Mouse (Mus musculus) MEL (cell line): Measurements from ENCODE around the gene Gm20388.

ENCODE experiments used
- BHLHE40 ChIP-seq: IDR thresholded peaks from 2 replicates; pipeline ENCODE4 v1.6.1; 2012; ENCODE audit warnings: low read depth, mild to moderate bottlenecking, inconsistent platforms, low read length, improper control_type of control experiment, borderline replicate concordance
- CHD2 ChIP-seq: IDR thresholded peaks from 2 replicates; pipeline ENCODE4 v1.6.1; 2011; ENCODE audit warnings: low read length, improper control_type of control experiment
- CTCF ChIP-seq, 3 experiments: IDR thresholded peaks in 2 of 3; conservative IDR thresholded peaks in 1 of 3; 2 replicates each; pipeline ENCODE4 v1.5.1; 2011 to 2012; ENCODE audit warnings: low read length in 3 of 3, low read depth in 2 of 3, mild to moderate bottlenecking in 2 of 3, improper control_type of control experiment in 1 of 3, inconsistent platforms in 1 of 3, mixed read lengths in 1 of 3, moderate library complexity in 1 of 3; ENCODE audit not compliant: control insufficient read depth in 1 of 3, insufficient read depth in 1 of 3, poor library complexity in 1 of 3, severe bottlenecking in 1 of 3
- E2F4 ChIP-seq: IDR thresholded peaks from 2 replicates; pipeline ENCODE4 v1.6.1; 2011; ENCODE audit warnings: low read depth, low read length, improper control_type of control experiment, borderline replicate concordance
- JUND ChIP-seq: IDR thresholded peaks from 2 replicates; pipeline ENCODE4 v1.6.1; 2011; ENCODE audit warnings: low read depth, mild to moderate bottlenecking, improper control_type of control experiment, low read length
- MAX ChIP-seq: IDR thresholded peaks from 2 replicates; pipeline ENCODE4 v1.6.1; 2011; ENCODE audit warnings: low read length, improper control_type of control experiment
- NELFE ChIP-seq: IDR thresholded peaks from 2 replicates; pipeline ENCODE4 v1.6.1; 2011; ENCODE audit warnings: low read depth, low read length, improper control_type of control experiment
- POLR2A ChIP-seq, 2 experiments: IDR thresholded peaks; 2 replicates each; pipeline ENCODE4 v1.6.1; 2011 to 2012; ENCODE audit warnings: low read length in 2 of 2, mild to moderate bottlenecking in 2 of 2, control low read depth in 1 of 2, improper control_type of control experiment in 1 of 2, low read depth in 1 of 2, moderate library complexity in 1 of 2; ENCODE audit not compliant: control insufficient read depth in 1 of 2, insufficient read depth in 1 of 2, poor library complexity in 1 of 2
- POLR2AphosphoS2 ChIP-seq: IDR thresholded peaks from 2 replicates; pipeline ENCODE4 v1.6.1; 2011; ENCODE audit warnings: low read length, improper control_type of control experiment
- RAD21 ChIP-seq: IDR thresholded peaks from 2 replicates; pipeline ENCODE4 v1.6.1; 2011; ENCODE audit warnings: mild to moderate bottlenecking, low read depth, low read length, improper control_type of control experiment
- SIN3A ChIP-seq: IDR thresholded peaks from 2 replicates; pipeline ENCODE4 v1.6.1; 2012; ENCODE audit warnings: low read length, improper control_type of control experiment, inconsistent platforms
- TAL1 ChIP-seq: IDR thresholded peaks from 2 replicates; pipeline ENCODE4 v1.6.1; 2012; ENCODE audit warnings: mild to moderate bottlenecking, inconsistent platforms, low read length, moderate library complexity, mixed read lengths
- USF1 ChIP-seq: IDR thresholded peaks from 2 replicates; pipeline ENCODE4 v1.6.1; 2014; ENCODE audit warnings: low read depth, mild to moderate bottlenecking, inconsistent platforms, low read length, improper control_type of control experiment, moderate library complexity
- ZC3H11A ChIP-seq: IDR thresholded peaks from 2 replicates; pipeline ENCODE4 v1.6.1; 2012; ENCODE audit warnings: low read depth, mild to moderate bottlenecking, inconsistent platforms, low read length, improper control_type of control experiment

- TF ChIP-seq USF1 (no peak), JUND (no peak), POLR2A (IDR thresholded peaks at IDR 0.05; ENCODE audit: control insufficient read depth in 1 of 2, insufficient read depth in 1 of 2, low read depth in 1 of 2, low read length in 2 of 2, poor library complexity in 1 of 2) (no peak), CTCF (IDR thresholded peaks at IDR 0.05 in 2 of 3, conservative IDR thresholded peaks at IDR 0.05 in 1 of 3; ENCODE audit: control insufficient read depth in 1 of 3, insufficient read depth in 1 of 3, low read depth in 2 of 3, low read length in 3 of 3, poor library complexity in 1 of 3, severe bottlenecking in 1 of 3) (no peak), CHD2 (no peak), NELFE (no peak), TAL1 (no peak), ZC3H11A (no peak), E2F4 (no peak), RAD21 (no peak), SIN3A (no peak), MAX (no peak), BHLHE40 (no peak), POLR2AphosphoS2 (no peak)
Observed at GRCm38 (mm10) chr8:122873171-122873570, 2962.5 kb downstream of the Gm20388 start.
